Mouse (Mus musculus): ENCODE measurements around the gene Enox1.

DNA sequence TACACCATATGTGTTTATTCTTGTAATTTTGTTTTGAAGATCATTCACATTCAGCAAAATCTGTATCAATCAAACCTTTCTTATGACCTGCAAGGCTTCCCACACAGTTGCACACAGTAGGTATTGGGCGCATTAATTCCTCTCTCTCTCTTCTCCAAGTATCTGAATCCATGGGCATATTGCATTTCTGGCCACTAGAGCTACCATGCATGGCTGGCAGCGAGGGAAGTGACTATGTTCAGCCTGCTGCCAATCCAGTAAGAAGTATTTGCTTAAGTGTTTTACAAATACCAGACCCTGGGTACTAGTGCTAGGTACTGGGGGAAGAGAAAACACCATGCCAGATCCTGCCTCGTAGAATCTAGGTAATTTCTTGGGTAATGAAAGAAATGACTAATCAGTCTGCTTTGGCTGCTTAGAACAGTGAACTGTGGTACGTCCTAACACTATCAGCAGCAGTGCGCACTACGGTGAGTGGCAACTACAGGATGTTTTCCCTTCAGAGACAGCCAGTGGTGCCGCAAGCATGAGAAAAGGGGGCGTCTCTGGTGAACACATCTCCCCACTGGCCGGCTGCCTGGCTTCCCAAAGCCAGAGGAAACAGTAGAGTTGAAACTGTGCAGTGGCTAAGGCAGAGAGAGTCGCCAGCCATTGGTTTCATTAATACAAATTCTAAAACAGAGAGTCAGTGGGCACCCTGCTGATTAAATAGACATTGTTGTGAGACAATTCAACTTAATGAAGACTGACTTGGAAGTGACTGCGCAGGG is 428.7 kb downstream of the Enox1 start:
- no peak for TF ChIP-seq GATA1 (IDR thresholded peaks at IDR 0.05; ENCODE audit: low read length)
- TF ChIP-seq TAL1 (IDR thresholded peaks at IDR 0.05; ENCODE audit: low read length): no peak
